In genomic region chr6:58904551-58904950, GRCm38 (mm10) we compare ENCODE assay signal across 24 mouse cellular contexts. TPM values are rescaled to one million over a fixed set of nuclear protein-coding genes. Genes with fewer than 3 reads are reported as not detected.
DNase-seq lines count a peak whose midpoint lies in the region; ATAC-seq and TF ChIP-seq lines count a peak whose summit lies in the region.
"Had no signal": no experiment of that assay in that cellular context is flagged by ENCODE, and none has a peak within 500 bp of the region (broad histone marks: within the 10 kb centered on the region; RNA-seq: fewer than 3 reads in every experiment).

No protein-coding gene starts in this region.

- H3K27ac ChIP-seq in left cerebral cortex, adult 2 months: no peak overlapping the region
- H3K27ac ChIP-seq: embryonic facial prominence, embryonic 15.5 days; forebrain, embryonic 10.5 days; heart, embryonic 10.5 days; hindbrain, embryonic 10.5 days; kidney, embryonic 15.5 days; limb, embryonic 13.5 days; liver, embryonic 13.5 days; midbrain, embryonic 10.5 days had no signal

- intact Hi-C loops in left cerebral cortex, adult 2 months (cut with DNase I): no loop called here
- intact Hi-C loops in left cerebral cortex, postnatal 14 days (cut with DNase I): no loop called here

- DNase-seq in cerebellum, adult 9-10 months: peak; percentile 65
- DNase-seq in cerebellum, adult 8-10 months: no peak
- no peak for DNase-seq in left cerebral cortex, adult 2 months (ENCODE audit: extremely low spot score in 1 of 2, low spot score in 2 of 2)
- no peak for DNase-seq in left cerebral cortex, postnatal 14 days (ENCODE audit: low spot score in 2 of 2)
- peak; percentile 64 for DNase-seq in cerebellum, adult 9-11 months
- peak; percentile 7 for DNase-seq in embryo, embryonic 11 days
- no peak for DNase-seq in adrenal gland, adult 18-20 months (ENCODE audit: low spot score in 2 of 2)
- DNase-seq: forebrain, postnatal 0 days; kidney, postnatal 4 days; liver, embryonic 13.5 days; lung, embryonic 14.5 days; lung, postnatal 36 days; thymus, adult 2 months had no signal

- no peak for TF ChIP-seq CTCF in left cerebral cortex, adult 2 months (IDR thresholded peaks at IDR 0.05)

- H3K4me3 ChIP-seq in left cerebral cortex, adult 2 months: peak overlapping the region; percentile 66
- H3K4me3 ChIP-seq: embryonic facial prominence, embryonic 15.5 days; forebrain, embryonic 10.5 days; heart, embryonic 10.5 days; hindbrain, embryonic 10.5 days; kidney, embryonic 15.5 days; limb, embryonic 13.5 days; liver, embryonic 13.5 days; midbrain, embryonic 10.5 days had no signal

- no peak for ATAC-seq in frontal cortex, adult (ENCODE audit: low TSS enrichment)
- ATAC-seq: forebrain, postnatal 0 days; intestine, embryonic 16.5 days had no signal

RNA-seq across cellular contexts. Expression of gene Nap1l5, which starts 2.3 kb away (rescaled TPM):
- 100 to 1,000 TPM; 337 to 344 TPM for total RNA-seq in left cerebral cortex, adult 2 months (2021)
- total RNA-seq in left cerebral cortex, postnatal 14 days (2021): 100 to 1,000 TPM; 236 to 310 TPM
- 10 to 100 TPM; 34.2 to 37.8 TPM for total RNA-seq in adrenal gland, adult 18-20 months (2021)
- total RNA-seq: CH12.LX, MEL had no signal

Comparison
In these comparisons a context has a peak if more than half of its experiments do, and no peak if none do; other contexts are left out.
1. DNase-seq: peak in cerebellum, adult 9-10 months (single experiment), cerebellum, adult 9-11 months (single experiment) and embryo, embryonic 11 days (single experiment); none in cerebellum, adult 8-10 months (single experiment), left cerebral cortex, adult 2 months (0 of 2), left cerebral cortex, postnatal 14 days (0 of 2) and adrenal gland, adult 18-20 months (0 of 2).
2. RNA of gene Nap1l5, which starts 2.3 kb away (total RNA-seq): 337 to 344 TPM in left cerebral cortex, adult 2 months and 236 to 310 TPM in left cerebral cortex, postnatal 14 days; 34.2 to 37.8 TPM in adrenal gland, adult 18-20 months; every median in the first group is over 4 times any median in the second.